Mouse (Mus musculus): Measurements from ENCODE around the gene Taf4. TPM values are rescaled to one million over a fixed set of nuclear protein-coding genes. Genes with fewer than 3 reads are reported as not detected.

Taf4 gene
- polyA plus RNA-seq, 1 experiment, result 26.4 TPM

GRCm38 (mm10) chr2:179973871-179974628, 2.4 kb downstream of the Taf4 start:
- Histone ChIP-seq H3K4me1 (ENCODE audit: control insufficient read depth, insufficient read depth, low read length) (peaks cover 3% of the 10 kb centered on the region), H3K9me3 (replicated peaks; ENCODE audit: control insufficient read depth, insufficient read depth, low read length, poor library complexity, severe bottlenecking) (no peaks in the 10 kb centered on the region), H3K9ac (ENCODE audit: low read depth, poor library complexity, severe bottlenecking) (peak overlapping the region; percentile 81; the same call in 1 of the 2 replicates), H3K27ac (ENCODE audit: insufficient read depth, low read length) (no peak overlapping the region), H3K27me3 (ENCODE audit: control insufficient read depth, insufficient read depth, low read length, poor library complexity, severe bottlenecking) (no peaks in the 10 kb centered on the region), H3K4me3 (ENCODE audit: low read depth, low read length) (no peak overlapping the region), H3K36me3 (ENCODE audit: control insufficient read depth, insufficient read depth, low read length, poor library complexity, severe bottlenecking) (no peaks in the 10 kb centered on the region)
- TF ChIP-seq EP300 (IDR thresholded peaks at IDR 0.05; ENCODE audit: insufficient read depth, low read depth, low read length) (no peak), CTCF (IDR thresholded peaks at IDR 0.05; ENCODE audit: low read depth, low read length) (no peak), POLR2A (IDR thresholded peaks at IDR 0.05; ENCODE audit: insufficient read depth, low read length) (no peak)

GRCm38 (mm10) chr2:179972406-179972805, 4.0 kb downstream of the Taf4 start:
- no peak for TF ChIP-seq POLR2A (IDR thresholded peaks at IDR 0.05; ENCODE audit: insufficient read depth, low read length)
- Histone ChIP-seq H3K4me1 (ENCODE audit: control insufficient read depth, insufficient read depth, low read length) (peaks cover 3% of the 10 kb centered on the region), H3K9me3 (replicated peaks; ENCODE audit: control insufficient read depth, insufficient read depth, low read length, poor library complexity, severe bottlenecking) (no peaks in the 10 kb centered on the region), H3K9ac (ENCODE audit: low read depth, poor library complexity, severe bottlenecking) (no peak overlapping the region), H3K27ac (ENCODE audit: insufficient read depth, low read length) (no peak overlapping the region), H3K27me3 (ENCODE audit: control insufficient read depth, insufficient read depth, low read length, poor library complexity, severe bottlenecking) (no peaks in the 10 kb centered on the region), H3K4me3 (ENCODE audit: low read depth, low read length) (no peak overlapping the region), H3K36me3 (ENCODE audit: control insufficient read depth, insufficient read depth, low read length, poor library complexity, severe bottlenecking) (no peaks in the 10 kb centered on the region)

GRCm38 (mm10) chr2:179971891-179972290, 4.6 kb downstream of the Taf4 start:
- H3K4me3 ChIP-seq (ENCODE audit: low read depth, low read length), result no peak overlapping the region
- H3K27ac ChIP-seq (ENCODE audit: insufficient read depth, low read length), result no peak overlapping the region
- no peaks in the 10 kb centered on the region for H3K9me3 ChIP-seq (replicated peaks; ENCODE audit: control insufficient read depth, insufficient read depth, low read length, poor library complexity, severe bottlenecking)
- TF ChIP-seq CTCF (IDR thresholded peaks at IDR 0.05; ENCODE audit: low read depth, low read length) (no peak), EP300 (IDR thresholded peaks at IDR 0.05; ENCODE audit: insufficient read depth, low read depth, low read length) (no peak), POLR2A (IDR thresholded peaks at IDR 0.05; ENCODE audit: insufficient read depth, low read length) (no peak)
- H3K4me1 ChIP-seq (ENCODE audit: control insufficient read depth, insufficient read depth, low read length), result peaks cover 3% of the 10 kb centered on the region
- no peak overlapping the region for H3K9ac ChIP-seq (ENCODE audit: low read depth, poor library complexity, severe bottlenecking)
- no peaks in the 10 kb centered on the region for H3K27me3 ChIP-seq (ENCODE audit: control insufficient read depth, insufficient read depth, low read length, poor library complexity, severe bottlenecking)
- no peaks in the 10 kb centered on the region for H3K36me3 ChIP-seq (ENCODE audit: control insufficient read depth, insufficient read depth, low read length, poor library complexity, severe bottlenecking)

- H3K36me3 ChIP-seq (ENCODE audit: control insufficient read depth, insufficient read depth, low read length, poor library complexity, severe bottlenecking), result no peaks in the 10 kb centered on the region
- no peak for TF ChIP-seq CTCF (IDR thresholded peaks at IDR 0.05; ENCODE audit: low read depth, low read length)
- TF ChIP-seq POLR2A (IDR thresholded peaks at IDR 0.05; ENCODE audit: insufficient read depth, low read length), result no peak
- no peak for TF ChIP-seq EP300 (IDR thresholded peaks at IDR 0.05; ENCODE audit: insufficient read depth, low read depth, low read length)
Observed at GRCm38 (mm10) chr2:179969137-179969536, 7.3 kb downstream of the Taf4 start.

GRCm38 (mm10) chr2:179967633-179968032, 8.8 kb downstream of the Taf4 start:
- TF ChIP-seq CTCF (IDR thresholded peaks at IDR 0.05; ENCODE audit: low read depth, low read length) (no peak), POLR2A (IDR thresholded peaks at IDR 0.05; ENCODE audit: insufficient read depth, low read length) (no peak)
- Histone ChIP-seq H3K4me1 (ENCODE audit: control insufficient read depth, insufficient read depth, low read length) (no peaks in the 10 kb centered on the region), H3K9me3 (replicated peaks; ENCODE audit: control insufficient read depth, insufficient read depth, low read length, poor library complexity, severe bottlenecking) (no peaks in the 10 kb centered on the region), H3K27ac (ENCODE audit: insufficient read depth, low read length) (no peak overlapping the region), H3K27me3 (ENCODE audit: control insufficient read depth, insufficient read depth, low read length, poor library complexity, severe bottlenecking) (no peaks in the 10 kb centered on the region), H3K9ac (ENCODE audit: low read depth, poor library complexity, severe bottlenecking) (no peak overlapping the region), H3K36me3 (ENCODE audit: control insufficient read depth, insufficient read depth, low read length, poor library complexity, severe bottlenecking) (no peaks in the 10 kb centered on the region), H3K4me3 (ENCODE audit: low read depth, low read length) (no peak overlapping the region)

More at GRCm38 (mm10) chr2:179969137-179969536, 7.3 kb downstream of the Taf4 start:
- no peak overlapping the region for H3K27ac ChIP-seq (ENCODE audit: insufficient read depth, low read length)
- H3K4me1 ChIP-seq (ENCODE audit: control insufficient read depth, insufficient read depth, low read length), result peaks cover 3% of the 10 kb centered on the region
- H3K9me3 ChIP-seq (replicated peaks; ENCODE audit: control insufficient read depth, insufficient read depth, low read length, poor library complexity, severe bottlenecking), result no peaks in the 10 kb centered on the region
- H3K4me3 ChIP-seq (ENCODE audit: low read depth, low read length), result no peak overlapping the region
- H3K9ac ChIP-seq (ENCODE audit: low read depth, poor library complexity, severe bottlenecking), result no peak overlapping the region
- H3K27me3 ChIP-seq (ENCODE audit: control insufficient read depth, insufficient read depth, low read length, poor library complexity, severe bottlenecking), result no peaks in the 10 kb centered on the region

GRCm38 (mm10) chr2:179961420-179961819, 15.0 kb downstream of the Taf4 start:
- no peaks in the 10 kb centered on the region for H3K36me3 ChIP-seq (ENCODE audit: control insufficient read depth, insufficient read depth, low read length, poor library complexity, severe bottlenecking)
- no peaks in the 10 kb centered on the region for H3K27me3 ChIP-seq (ENCODE audit: control insufficient read depth, insufficient read depth, low read length, poor library complexity, severe bottlenecking)
- no peaks in the 10 kb centered on the region for H3K4me1 ChIP-seq (ENCODE audit: control insufficient read depth, insufficient read depth, low read length)
- H3K9ac ChIP-seq (ENCODE audit: low read depth, poor library complexity, severe bottlenecking), result no peak overlapping the region
- H3K27ac ChIP-seq (ENCODE audit: insufficient read depth, low read length), result no peak overlapping the region
- no peaks in the 10 kb centered on the region for H3K9me3 ChIP-seq (replicated peaks; ENCODE audit: control insufficient read depth, insufficient read depth, low read length, poor library complexity, severe bottlenecking)
- no peak for TF ChIP-seq EP300 (IDR thresholded peaks at IDR 0.05; ENCODE audit: insufficient read depth, low read depth, low read length)
- no peak for TF ChIP-seq CTCF (IDR thresholded peaks at IDR 0.05; ENCODE audit: low read depth, low read length)
- no peak for TF ChIP-seq POLR2A (IDR thresholded peaks at IDR 0.05; ENCODE audit: insufficient read depth, low read length)
- no peak overlapping the region for H3K4me3 ChIP-seq (ENCODE audit: low read depth, low read length)

All from ES-Bruce4 (cell line).